Mouse (Mus musculus) myocyte (in vitro differentiated cells): ENCODE measurements at regions not wholly inside any gene's neighbourhood (a gene's known extent, or its start where the extent isn't known, plus 50 kb on each side); places are given as distances from the start of the nearest gene placed in this dataset.

Experiments
- CEBPB ChIP-seq: IDR thresholded peaks from 2 replicates; pipeline ENCODE4 v1.6.1; 2011; ENCODE audit warnings: mild to moderate bottlenecking, moderate library complexity; ENCODE audit not compliant: poor library complexity, insufficient read depth, severe bottlenecking
- E2F4 ChIP-seq: IDR thresholded peaks from one replicate; pipeline ENCODE4 v1.6.1; 2011; ENCODE audit warnings: mild to moderate bottlenecking, control low read depth, moderate library complexity; ENCODE audit not compliant: insufficient read depth
- MAX ChIP-seq: IDR thresholded peaks from one replicate; pipeline ENCODE4 v1.6.1; 2011; ENCODE audit warnings: low read depth, mild to moderate bottlenecking, control low read depth
- MYOD1 ChIP-seq, 3 experiments: IDR thresholded peaks; one replicate each; pipeline ENCODE4 v1.6.1; 2011; ENCODE audit warnings: control low read depth in 2 of 3, low read depth in 2 of 3, mild to moderate bottlenecking in 2 of 3, moderate library complexity in 1 of 3; ENCODE audit not compliant: insufficient read length in 2 of 3, control insufficient read depth in 1 of 3
- POLR2A ChIP-seq: IDR thresholded peaks from one replicate; pipeline ENCODE4 v1.6.1; 2011; ENCODE audit warnings: low read depth, mild to moderate bottlenecking, control low read depth, moderate library complexity; ENCODE audit not compliant: insufficient read length
- POLR2AphosphoS2 ChIP-seq: IDR thresholded peaks from one replicate; pipeline ENCODE4 v1.6.1; 2011; ENCODE audit warnings: low read depth, control low read depth; ENCODE audit not compliant: insufficient read length
- SRF ChIP-seq: IDR thresholded peaks from one replicate; pipeline ENCODE4 v1.6.1; 2011; ENCODE audit warnings: low read depth; ENCODE audit not compliant: control insufficient read depth, insufficient read length
- TCF12 ChIP-seq: IDR thresholded peaks from one replicate; pipeline ENCODE4 v1.6.1; 2011; ENCODE audit warnings: mild to moderate bottlenecking, control low read depth; ENCODE audit not compliant: poor library complexity, insufficient read depth, severe bottlenecking
- TCF3 ChIP-seq: IDR thresholded peaks from one replicate; pipeline ENCODE4 v1.6.1; 2011; ENCODE audit warnings: low read depth, control low read depth; ENCODE audit not compliant: insufficient read length
- USF1 ChIP-seq: IDR thresholded peaks from one replicate; pipeline ENCODE4 v1.6.1; 2011; ENCODE audit warnings: low read depth, mild to moderate bottlenecking, control low read depth, moderate library complexity

- TF ChIP-seq POLR2A (no peak), POLR2AphosphoS2 (no peak), CEBPB (no peak), USF1 (no peak), E2F4 (no peak), MAX (no peak), SRF (no peak), MYOD1 (IDR thresholded peaks at IDR 0.05; ENCODE audit: control insufficient read depth in 1 of 3, insufficient read length in 2 of 3, low read depth in 2 of 3) (no peak), TCF12 (no peak), TCF3 (no peak)
These were observed 278.6 kb downstream of the Gm21863 start for GRCm38 (mm10) chr12:20232746-20233453.
